Mouse (Mus musculus) effector memory CD4-positive, alpha-beta T cell, adult 7 months (primary cell): Measurements from ENCODE around the gene Gm11037. TPM values are rescaled to one million over a fixed set of nuclear protein-coding genes. Genes with fewer than 3 reads are reported as not detected.

Experiments
- polyA plus RNA-seq: library from polyadenylated mRNA; unstranded; fragments of 100-300 nt; shearing (Covaris generic); gene quantifications from one replicate; pipeline ENCODE4 v1.2.1, GENCODE M21; 2017

Gene Gm11037
- polyA plus RNA-seq, result not detected

GRCm38 (mm10) chr2:131132930-131133547, at the start of gene Gm11037:
Gene Gm11037 (plus strand): TSS chr2:131133497.

GRCm38 (mm10) chr2:131086667-131087390, 46.5 kb upstream of the Gm11037 start, which contains the start of gene Siglec1:
Gene Siglec1 (minus strand): TSS chr2:131086765.

GRCm38 (mm10) chr2:131127161-131127730, 6.1 kb upstream of the Gm11037 start, which contains the start of gene Hspa12b:
Gene Hspa12b (plus strand): TSS chr2:131127280.

GRCm38 (mm10) chr2:131159938-131160581, 26.8 kb downstream of the Gm11037 start, which contains the start of gene 1700037H04Rik:
Gene 1700037H04Rik (minus strand): TSS chr2:131160081.

GRCm38 (mm10) chr2:131179990-131180587, 46.8 kb downstream of the Gm11037 start, which contains the start of gene Cenpb:
Gene Cenpb (minus strand): TSS chr2:131180067.

Other genes starting within 250 kb of the Gm11037 start
- gene 4930402H24Rik, start 227.1 kb upstream of the Gm11037 start, polyA plus RNA-seq, result 15.9 TPM
- gene Atrn, start 227.0 kb upstream of the Gm11037 start, polyA plus RNA-seq, result 11.7 TPM
- gene Gfra4, start 90.4 kb upstream of the Gm11037 start, polyA plus RNA-seq, result not detected
- not detected for gene Adam33, start 69.7 kb upstream of the Gm11037 start, polyA plus RNA-seq
- 0.33 TPM for gene Siglec1, start 46.7 kb upstream of the Gm11037 start, polyA plus RNA-seq
- gene Hspa12b, start 6.2 kb upstream of the Gm11037 start, polyA plus RNA-seq, result 0.39 TPM
- gene 1700037H04Rik, start 26.6 kb downstream of the Gm11037 start, polyA plus RNA-seq, result 37.9 TPM
- gene Cenpb, start 46.6 kb downstream of the Gm11037 start, polyA plus RNA-seq, result 11.1 TPM
- gene Cdc25b, start 53.5 kb downstream of the Gm11037 start, polyA plus RNA-seq, result 65.8 TPM
- 0.34 TPM for gene Spef1, start 53.8 kb downstream of the Gm11037 start, polyA plus RNA-seq
- 10.6 TPM for gene Ap5s1, start 73.6 kb downstream of the Gm11037 start, polyA plus RNA-seq
- gene Mavs, start 100.6 kb downstream of the Gm11037 start, polyA plus RNA-seq, result 9.9 TPM
- gene Pank2, start 129.0 kb downstream of the Gm11037 start, polyA plus RNA-seq, result 104 TPM
- gene Rnf24, start 219.4 kb downstream of the Gm11037 start, polyA plus RNA-seq, result 3.9 TPM